27 mouse cellular contexts compared by ENCODE assay signal in the genomic region with DNA sequence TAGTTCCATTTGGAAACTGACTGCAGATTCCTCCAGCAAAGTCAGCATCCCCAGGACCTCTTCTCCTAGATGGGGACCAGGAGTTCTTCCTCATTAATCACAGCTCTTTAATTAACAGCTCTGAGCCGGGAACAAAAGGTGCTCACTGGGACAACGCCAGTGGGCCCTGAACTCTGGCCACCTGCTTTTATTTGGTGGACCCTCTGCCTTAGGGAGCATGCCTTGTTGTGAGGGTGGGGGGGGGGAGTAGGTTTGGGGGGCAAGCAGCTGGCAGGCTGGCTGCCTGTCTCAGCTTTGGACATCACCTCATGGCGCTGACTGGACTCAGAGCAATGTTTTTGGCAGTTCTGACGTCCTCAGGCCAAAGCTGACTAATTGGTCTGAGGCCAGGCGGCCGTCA.
DNase-seq lines count a peak whose midpoint lies in the region; ATAC-seq and TF ChIP-seq lines count a peak whose summit lies in the region.
"Had no signal": no experiment of that assay in that cellular context is flagged by ENCODE, and none has a peak within 500 bp of the region (broad histone marks: within the 10 kb centered on the region; RNA-seq: fewer than 3 reads in every experiment).

No protein-coding gene starts in this region.

- no peak overlapping the region for H3K9ac ChIP-seq in forebrain, embryonic 14.5 days (ENCODE audit: low read length)
- no peak overlapping the region for H3K9ac ChIP-seq in forebrain, embryonic 12.5 days
- no peak overlapping the region for H3K9ac ChIP-seq in hindbrain, postnatal 0 days (replicated peaks; ENCODE audit: low read length)
- H3K9ac ChIP-seq: liver, embryonic 14.5 days; midbrain, embryonic 15.5 days had no signal

- H3K4me2 ChIP-seq in forebrain, embryonic 14.5 days (ENCODE audit: low read length), result no peak overlapping the region
- no peak overlapping the region for H3K4me2 ChIP-seq in forebrain, embryonic 12.5 days
- no peak overlapping the region for H3K4me2 ChIP-seq in hindbrain, postnatal 0 days (ENCODE audit: low read depth, low read length)
- H3K4me2 ChIP-seq: midbrain, embryonic 15.5 days had no signal

- no peaks in the 10 kb centered on the region for H3K27me3 ChIP-seq in forebrain, embryonic 14.5 days (replicated peaks; ENCODE audit: control insufficient read depth, insufficient read depth, low read length)
- no peaks in the 10 kb centered on the region for H3K27me3 ChIP-seq in forebrain, embryonic 12.5 days
- no peaks in the 10 kb centered on the region for H3K27me3 ChIP-seq in hindbrain, postnatal 0 days (ENCODE audit: insufficient read depth, low read length)
- H3K27me3 ChIP-seq: CH12.LX; midbrain, embryonic 15.5 days had no signal

- H3K27ac ChIP-seq in forebrain, embryonic 14.5 days (ENCODE audit: low read depth, low read length), result no peak overlapping the region
- no peak overlapping the region for H3K27ac ChIP-seq in forebrain, embryonic 12.5 days
- no peak overlapping the region for H3K27ac ChIP-seq in hindbrain, postnatal 0 days
- H3K27ac ChIP-seq: kidney, postnatal 0 days; liver, embryonic 14.5 days; macrophage; midbrain, embryonic 15.5 days; stomach, postnatal 0 days had no signal

- H3K4me3 ChIP-seq in forebrain, embryonic 14.5 days (ENCODE audit: low read depth, low read length), result no peak overlapping the region
- H3K4me3 ChIP-seq in forebrain, embryonic 12.5 days (replicated peaks), result no peak overlapping the region
- no peak overlapping the region for H3K4me3 ChIP-seq in hindbrain, postnatal 0 days (ENCODE audit: low read length)
- H3K4me3 ChIP-seq: midbrain, embryonic 15.5 days had no signal

- H3K4me1 ChIP-seq in forebrain, embryonic 14.5 days (ENCODE audit: control insufficient read depth, insufficient read depth, low read length), result peaks cover 4% of the 10 kb centered on the region; the same call in 1 of the 2 replicates
- peaks cover 8% of the 10 kb centered on the region for H3K4me1 ChIP-seq in forebrain, embryonic 12.5 days
- H3K4me1 ChIP-seq in hindbrain, postnatal 0 days (ENCODE audit: insufficient read depth, low read length), result no peaks in the 10 kb centered on the region
- H3K4me1 ChIP-seq: midbrain, embryonic 15.5 days had no signal

- no peaks in the 10 kb centered on the region for H3K9me3 ChIP-seq in forebrain, embryonic 14.5 days (replicated peaks; ENCODE audit: control insufficient read depth, low read length)
- no peaks in the 10 kb centered on the region for H3K9me3 ChIP-seq in forebrain, embryonic 12.5 days
- no peaks in the 10 kb centered on the region for H3K9me3 ChIP-seq in hindbrain, postnatal 0 days (ENCODE audit: low read length)
- H3K9me3 ChIP-seq: midbrain, embryonic 15.5 days had no signal

- 13% methylated on average over 6 of the region's 6 CpGs for WGBS in forebrain, embryonic 14.5 days
- 21% methylated on average over 6 of the region's 6 CpGs for WGBS in forebrain, embryonic 12.5 days
- WGBS in hindbrain, postnatal 0 days, result 24% methylated on average over 6 of the region's 6 CpGs

- H3K36me3 ChIP-seq in forebrain, embryonic 14.5 days (ENCODE audit: control insufficient read depth, insufficient read depth, low read length), result no peaks in the 10 kb centered on the region
- H3K36me3 ChIP-seq in forebrain, embryonic 12.5 days (replicated peaks), result no peaks in the 10 kb centered on the region
- H3K36me3 ChIP-seq in hindbrain, postnatal 0 days (ENCODE audit: insufficient read depth, low read length), result no peaks in the 10 kb centered on the region
- H3K36me3 ChIP-seq: midbrain, embryonic 15.5 days had no signal

- ATAC-seq in forebrain, embryonic 14.5 days, result peak; percentile 60
- ATAC-seq in forebrain, embryonic 12.5 days (ENCODE audit: low FRiP score), result no peak
- ATAC-seq in hindbrain, postnatal 0 days, result 0 out of 2 replicates have a peak, but pooled peaks have one; percentile 27
- ATAC-seq: activated CD4-positive, CD25-positive, alpha-beta regulatory T cell, adult 4 months; intestine, embryonic 16.5 days; midbrain, embryonic 15.5 days had no signal

- no peak for TF ChIP-seq CTCF in hindbrain, postnatal 0 days (IDR thresholded peaks at IDR 0.05; ENCODE audit: low read depth)

- DNase-seq in cerebellum, postnatal 10 days, result peak; percentile 23 to 48
- no peak for DNase-seq in cerebellum, adult 18-20 months
- DNase-seq in forebrain, embryonic 14.5 days (ENCODE audit: low spot score), result peak; percentile 22
- DNase-seq in left cerebral cortex, postnatal 4 days, result peak; percentile 13
- no peak for DNase-seq in left cerebral cortex, postnatal 25 days (ENCODE audit: low spot score in 2 of 2)
- peak; percentile 50 for DNase-seq in hindbrain, postnatal 0 days (ENCODE audit: low spot score)
- DNase-seq in adipocyte (ENCODE audit: low spot score), result no peak
- DNase-seq: adrenal gland, adult 8-10 months; cerebellum, adult 9-10 months; heart, postnatal 14 days; kidney, adult 8-10 months; kidney, postnatal 4 days; liver; lung, adult 2 months; lung, postnatal 10 days; right cerebral cortex, postnatal 4 days; thymus, adult 18-20 months; thymus, postnatal 25 days had no signal

- intact Hi-C loops in left cerebral cortex, postnatal 4 days (cut with DNase I), result no loop called here
- intact Hi-C loops in left cerebral cortex, postnatal 25 days (cut with DNase I), result no loop called here

Comparison
In these comparisons a context has a peak if more than half of its experiments do, and no peak if none do; other contexts are left out.
1. DNase-seq: peak in cerebellum, postnatal 10 days (2 of 2), forebrain, embryonic 14.5 days (single experiment), left cerebral cortex, postnatal 4 days (single experiment) and hindbrain, postnatal 0 days (single experiment); none in cerebellum, adult 18-20 months (0 of 2), left cerebral cortex, postnatal 25 days (0 of 2) and adipocyte (single experiment).